Mouse (Mus musculus): ENCODE results near the gene Kcnj4.

DNA sequence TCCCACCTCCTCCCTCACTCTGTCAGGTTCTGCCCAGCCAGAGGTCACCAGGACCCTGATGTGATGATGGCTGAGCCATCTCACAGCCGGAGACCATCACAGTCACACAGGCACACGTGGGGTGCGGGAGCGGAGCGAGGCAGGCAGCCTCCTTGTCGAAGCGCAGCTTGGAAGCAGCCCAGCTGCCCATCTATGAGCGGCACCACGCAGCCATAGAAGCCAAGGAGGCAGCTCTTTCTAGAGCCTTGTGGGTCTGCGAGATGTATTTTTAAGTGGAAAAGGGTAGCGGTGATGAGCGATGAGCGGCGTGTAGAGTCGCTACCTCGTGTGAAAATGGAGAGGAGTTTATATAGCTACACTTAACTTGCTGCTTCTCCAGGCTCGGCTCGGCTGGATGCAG is 11.5 kb downstream of the Kcnj4 start:
- TF ChIP-seq CTCF (IDR thresholded peaks at IDR 0.05; ENCODE audit: insufficient read depth, low read length) (no peak), POLR2A (IDR thresholded peaks at IDR 0.05; ENCODE audit: borderline replicate concordance, extremely low read depth, low read depth, low read length) (no peak)
